Comparison of ENCODE assay signal across 13 mouse cellular contexts in the genomic region with DNA sequence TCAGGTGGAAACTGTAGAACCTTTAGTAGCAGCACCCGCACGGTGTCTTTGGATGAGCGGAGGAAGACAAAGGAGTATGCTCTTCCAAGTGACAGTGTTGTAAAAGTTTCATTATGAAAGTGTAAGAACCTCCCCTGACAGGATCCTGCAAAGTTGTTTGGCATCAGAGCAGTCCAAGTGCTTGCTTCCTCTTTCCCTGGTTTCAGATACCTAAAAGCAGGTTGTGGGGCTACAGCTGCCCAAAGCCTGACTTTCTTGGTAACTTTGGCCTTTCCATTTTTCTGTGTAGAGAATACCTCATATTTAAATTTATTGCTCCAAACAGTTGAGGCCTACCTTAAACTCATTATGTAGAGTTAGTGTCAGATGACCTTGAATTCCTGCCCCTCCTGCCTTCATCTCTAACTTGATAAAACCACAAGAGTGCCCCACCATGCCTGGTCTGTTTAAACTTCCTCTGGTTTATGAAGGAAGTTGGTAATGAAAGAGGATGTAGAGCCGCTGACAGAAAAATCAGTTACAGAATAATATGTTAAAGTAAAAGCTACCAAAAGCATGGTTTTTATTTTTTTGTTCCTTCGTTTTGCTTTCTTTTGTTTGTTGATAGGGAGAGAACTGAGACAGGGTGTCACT. TPM values are rescaled to one million over a fixed set of nuclear protein-coding genes. Genes with fewer than 3 reads are reported as not detected.
DNase-seq lines count a peak whose midpoint lies in the region; ATAC-seq and TF ChIP-seq lines count a peak whose summit lies in the region.
"Had no signal": no experiment of that assay in that cellular context is flagged by ENCODE, and none has a peak within 500 bp of the region (broad histone marks: within the 10 kb centered on the region; RNA-seq: fewer than 3 reads in every experiment).

No protein-coding gene starts in this region.

- peak; percentile 74 for ATAC-seq in activated CD4-positive, CD25-positive, alpha-beta regulatory T cell, adult 4 months
- ATAC-seq in liver, postnatal 0 days, result peak; percentile 63
- no peak for ATAC-seq in intestine, embryonic 15.5 days
- ATAC-seq: forebrain, embryonic 14.5 days had no signal

- H3K9ac ChIP-seq in liver, postnatal 0 days (replicated peaks), result no peak overlapping the region
- H3K9ac ChIP-seq in intestine, embryonic 15.5 days, result no peak overlapping the region
- H3K9ac ChIP-seq: embryonic facial prominence, embryonic 13.5 days; lung, embryonic 14.5 days had no signal

- 41% methylated on average over 5 of the region's 5 CpGs for WGBS in liver, postnatal 0 days (ENCODE audit: insufficient replicate concordance)
- 79% methylated on average over 5 of the region's 5 CpGs for WGBS in intestine, embryonic 15.5 days

- TF ChIP-seq CTCF in liver, postnatal 0 days (IDR thresholded peaks at IDR 0.05; ENCODE audit: low read depth), result no peak

- H3K4me3 ChIP-seq in liver, postnatal 0 days (ENCODE audit: low read depth, low read length), result no peak overlapping the region; the same call in 1 of the 2 replicates
- H3K4me3 ChIP-seq in intestine, embryonic 15.5 days (replicated peaks), result no peak overlapping the region
- H3K4me3 ChIP-seq: embryonic facial prominence, embryonic 13.5 days had no signal

- TF ChIP-seq EP300 in liver, postnatal 0 days (IDR thresholded peaks at IDR 0.05; ENCODE audit: low read depth), result no peak

- peaks cover 17% of the 10 kb centered on the region for H3K4me1 ChIP-seq in liver, postnatal 0 days (ENCODE audit: insufficient read depth)
- no peaks in the 10 kb centered on the region for H3K4me1 ChIP-seq in intestine, embryonic 15.5 days (replicated peaks)

- peak overlapping the region; percentile 84 for H3K27ac ChIP-seq in liver, postnatal 0 days (ENCODE audit: low read depth)
- no peak overlapping the region for H3K27ac ChIP-seq in intestine, embryonic 15.5 days
- H3K27ac ChIP-seq: embryonic facial prominence, embryonic 13.5 days had no signal

- no peaks in the 10 kb centered on the region for H3K27me3 ChIP-seq in liver, postnatal 0 days (ENCODE audit: insufficient read depth, low read length)
- H3K27me3 ChIP-seq in intestine, embryonic 15.5 days (replicated peaks), result no peaks in the 10 kb centered on the region
- H3K27me3 ChIP-seq: embryonic facial prominence, embryonic 13.5 days had no signal

- H3K36me3 ChIP-seq in liver, postnatal 0 days (replicated peaks; ENCODE audit: insufficient read depth, low read length), result no peaks in the 10 kb centered on the region
- H3K36me3 ChIP-seq in intestine, embryonic 15.5 days, result no peaks in the 10 kb centered on the region
- H3K36me3 ChIP-seq: embryonic facial prominence, embryonic 13.5 days; G1E had no signal

- H3K4me2 ChIP-seq in liver, postnatal 0 days (ENCODE audit: low read depth, low read length), result peak overlapping the region; percentile 35
- no peak overlapping the region for H3K4me2 ChIP-seq in intestine, embryonic 15.5 days (replicated peaks)
- H3K4me2 ChIP-seq: embryonic facial prominence, embryonic 13.5 days; lung, embryonic 14.5 days had no signal

- no peaks in the 10 kb centered on the region for H3K9me3 ChIP-seq in liver, postnatal 0 days (ENCODE audit: low read length)
- no peaks in the 10 kb centered on the region for H3K9me3 ChIP-seq in intestine, embryonic 15.5 days
- H3K9me3 ChIP-seq: embryonic facial prominence, embryonic 13.5 days had no signal

- peak; percentile 53 to 73 for DNase-seq in spleen, postnatal 36 days (ENCODE audit: low spot score in 2 of 2)
- DNase-seq in spleen, adult 18-20 months, result no peak
- DNase-seq in liver, postnatal 0 days, result no peak
- no peak for DNase-seq in kidney, postnatal 25 days
- no peak for DNase-seq in retina, postnatal 1 day
- DNase-seq: cerebellum, postnatal 25 days; kidney, postnatal 36 days; lung, embryonic 14.5 days had no signal

RNA-seq across cellular contexts. Expression of gene Parp8, which starts 8.5 kb away (rescaled TPM):
- polyA plus RNA-seq in activated CD4-positive, CD25-positive, alpha-beta regulatory T cell, adult 4 months (2017; shearing (Covaris generic)), result 10 to 100 TPM; 15.7 to 17.7 TPM
- polyA plus RNA-seq in liver, postnatal 0 days (2015; fragmentation: Nextera tagmentation; extraction: Ambion mirVana), result 2.0 and 2.2 TPM in 2 replicates
- 8.5 and 8.8 TPM in 2 replicates for polyA plus RNA-seq in intestine, embryonic 15.5 days (2015; fragmentation: Nextera tagmentation; extraction: Ambion mirVana)
- polyA plus RNA-seq: G1E had no signal

Comparison
In these comparisons a context has a peak if more than half of its experiments do, and no peak if none do; other contexts are left out.
1. DNase-seq: peak in spleen, postnatal 36 days (2 of 2); none in spleen, adult 18-20 months (0 of 2), liver, postnatal 0 days (single experiment), kidney, postnatal 25 days (0 of 2) and retina, postnatal 1 day (single experiment).